Mouse (Mus musculus): ENCODE measurements around the gene Tfap4. TPM values are rescaled to one million over a fixed set of nuclear protein-coding genes. Genes with fewer than 3 reads are reported as not detected.

The Tfap4 gene
- polyA plus RNA-seq, 1 experiment from 2014 or later = 16.6 TPM

- H3K27ac ChIP-seq (replicated peaks; ENCODE audit: low read depth, low read length) = peak overlapping the region; percentile 95
- H3K4me2 ChIP-seq (ENCODE audit: low read depth, low read length) = peak overlapping the region; percentile 96
- peak overlapping the region; percentile 73 for H3K4me3 ChIP-seq (ENCODE audit: low read depth, low read length)
- WGBS = 15% methylated on average over 3 of the region's 3 CpGs
- H3K9me3 ChIP-seq (ENCODE audit: control insufficient read depth, low read length) = no peaks in the 10 kb centered on the region
- H3K36me3 ChIP-seq (ENCODE audit: control insufficient read depth, insufficient read depth, low read length) = peaks cover 6% of the 10 kb centered on the region; the same call in 1 of the 2 replicates
- no peaks in the 10 kb centered on the region for H3K27me3 ChIP-seq (replicated peaks; ENCODE audit: control insufficient read depth, insufficient read depth, low read length)
- ATAC-seq (ENCODE audit: low read depth) (no peak), DNase-seq (ENCODE audit: low spot score) (peak; percentile 59)
- H3K4me1 ChIP-seq (ENCODE audit: control insufficient read depth, insufficient read depth, low read length) = peaks cover 57% of the 10 kb centered on the region
- H3K9ac ChIP-seq (ENCODE audit: low read depth, low read length) = peak overlapping the region; percentile 90
These were observed 36.6 kb upstream of the Tfap4 start for GRCm38 (mm10) chr16:4596141-4596728.

GRCm38 (mm10) chr16:4595527-4595963 lies 35.9 kb upstream of the Tfap4 start:
- peak overlapping the region; percentile 90 for H3K9ac ChIP-seq (ENCODE audit: low read depth, low read length)
- peak overlapping the region; percentile 95 for H3K27ac ChIP-seq (replicated peaks; ENCODE audit: low read depth, low read length)
- DNase-seq (ENCODE audit: low spot score) (no peak), ATAC-seq (ENCODE audit: low read depth) (peak; percentile 12; the same call in 1 of the 2 replicates)
- H3K4me1 ChIP-seq (ENCODE audit: control insufficient read depth, insufficient read depth, low read length) = peaks cover 54% of the 10 kb centered on the region
- WGBS = 22% methylated on average over 1 of the region's 5 CpGs
- peak overlapping the region; percentile 96 for H3K4me2 ChIP-seq (ENCODE audit: low read depth, low read length)
- H3K36me3 ChIP-seq (ENCODE audit: control insufficient read depth, insufficient read depth, low read length) = peaks cover 11% of the 10 kb centered on the region
- peak overlapping the region; percentile 73 for H3K4me3 ChIP-seq (ENCODE audit: low read depth, low read length)
- H3K9me3 ChIP-seq (ENCODE audit: control insufficient read depth, low read length) = no peaks in the 10 kb centered on the region
- no peaks in the 10 kb centered on the region for H3K27me3 ChIP-seq (replicated peaks; ENCODE audit: control insufficient read depth, insufficient read depth, low read length)

GRCm38 (mm10) chr16:4594814-4595526 lies 35.3 kb upstream of the Tfap4 start:
- Histone ChIP-seq H3K4me2 (ENCODE audit: low read depth, low read length) (peak overlapping the region; percentile 96), H3K9ac (ENCODE audit: low read depth, low read length) (peak overlapping the region; percentile 90), H3K9me3 (ENCODE audit: control insufficient read depth, low read length) (no peaks in the 10 kb centered on the region), H3K4me1 (ENCODE audit: control insufficient read depth, insufficient read depth, low read length) (peaks cover 54% of the 10 kb centered on the region), H3K27me3 (replicated peaks; ENCODE audit: control insufficient read depth, insufficient read depth, low read length) (no peaks in the 10 kb centered on the region), H3K36me3 (ENCODE audit: control insufficient read depth, insufficient read depth, low read length) (peaks cover 14% of the 10 kb centered on the region), H3K27ac (replicated peaks; ENCODE audit: low read depth, low read length) (peak overlapping the region; percentile 95), H3K4me3 (ENCODE audit: low read depth, low read length) (peak overlapping the region; percentile 73)
- under 1% methylated on average over 19 of the region's 52 CpGs for WGBS
- ATAC-seq (ENCODE audit: low read depth) (peak; percentile 28), DNase-seq (ENCODE audit: low spot score) (peak; percentile 55)

- no peaks in the 10 kb centered on the region for H3K27me3 ChIP-seq (replicated peaks; ENCODE audit: control insufficient read depth, insufficient read depth, low read length)
- DNase-seq (ENCODE audit: low spot score) (peak; percentile 96), ATAC-seq (ENCODE audit: low read depth) (peak; percentile 89)
- peak within 1 kb of the TSS; percentile 95 for H3K27ac ChIP-seq (replicated peaks; ENCODE audit: low read depth, low read length)
- peaks cover 48% of the 10 kb centered on the region for H3K4me1 ChIP-seq (ENCODE audit: control insufficient read depth, insufficient read depth, low read length)
- 0% methylated on average over 14 of the region's 74 CpGs for WGBS
- peak within 1 kb of the TSS; percentile 90 for H3K9ac ChIP-seq (ENCODE audit: low read depth, low read length)
- peak within 1 kb of the TSS; percentile 73 for H3K4me3 ChIP-seq (ENCODE audit: low read depth, low read length)
- H3K9me3 ChIP-seq (ENCODE audit: control insufficient read depth, low read length) = no peaks in the 10 kb centered on the region
- peaks cover 14% of the 10 kb centered on the region for H3K36me3 ChIP-seq (ENCODE audit: control insufficient read depth, insufficient read depth, low read length)
- H3K4me2 ChIP-seq (ENCODE audit: low read depth, low read length) = peak within 1 kb of the TSS; percentile 96
These were observed 34.5 kb upstream of the Tfap4 start, which contains the start of gene Glis2 for GRCm38 (mm10) chr16:4593971-4594813. Glis2 (plus strand) TSS chr16:4594713.

GRCm38 (mm10) chr16:4592909-4593875 lies 33.5 kb upstream of the Tfap4 start:
- DNase-seq (ENCODE audit: low spot score) (peak; percentile 82), ATAC-seq (ENCODE audit: low read depth) (no peak)
- Histone ChIP-seq H3K9ac (ENCODE audit: low read depth, low read length) (peak overlapping the region; percentile 90), H3K27ac (replicated peaks; ENCODE audit: low read depth, low read length) (peak overlapping the region; percentile 95), H3K36me3 (ENCODE audit: control insufficient read depth, insufficient read depth, low read length) (peaks cover 14% of the 10 kb centered on the region), H3K4me1 (ENCODE audit: control insufficient read depth, insufficient read depth, low read length) (peaks cover 38% of the 10 kb centered on the region), H3K27me3 (replicated peaks; ENCODE audit: control insufficient read depth, insufficient read depth, low read length) (no peaks in the 10 kb centered on the region), H3K4me2 (ENCODE audit: low read depth, low read length) (peak overlapping the region; percentile 96), H3K4me3 (ENCODE audit: low read depth, low read length) (peak overlapping the region; percentile 73), H3K9me3 (ENCODE audit: control insufficient read depth, low read length) (no peaks in the 10 kb centered on the region)
- WGBS = 14% methylated on average over 32 of the region's 32 CpGs

- WGBS = 96% methylated on average over 9 of the region's 9 CpGs
- Histone ChIP-seq H3K4me1 (ENCODE audit: control insufficient read depth, insufficient read depth, low read length) (peaks cover 21% of the 10 kb centered on the region), H3K36me3 (ENCODE audit: control insufficient read depth, insufficient read depth, low read length) (peaks cover 14% of the 10 kb centered on the region), H3K27me3 (replicated peaks; ENCODE audit: control insufficient read depth, insufficient read depth, low read length) (no peaks in the 10 kb centered on the region), H3K27ac (replicated peaks; ENCODE audit: low read depth, low read length) (no peak overlapping the region), H3K4me2 (ENCODE audit: low read depth, low read length) (no peak overlapping the region), H3K9ac (ENCODE audit: low read depth, low read length) (no peak overlapping the region), H3K4me3 (ENCODE audit: low read depth, low read length) (no peak overlapping the region), H3K9me3 (ENCODE audit: control insufficient read depth, low read length) (no peaks in the 10 kb centered on the region)
- ATAC-seq (ENCODE audit: low read depth) (no peak), DNase-seq (ENCODE audit: low spot score) (no peak)
These were observed 30.6 kb upstream of the Tfap4 start for GRCm38 (mm10) chr16:4590236-4590635.

- H3K4me2 ChIP-seq (ENCODE audit: low read depth, low read length) = 0 out of 2 replicates have a peak overlapping the region, but pooled peaks have one; percentile 68
- H3K9ac ChIP-seq (ENCODE audit: low read depth, low read length) = peak overlapping the region; percentile 69
- 56% methylated on average over 5 of the region's 5 CpGs for WGBS
These were observed 28.0 kb upstream of the Tfap4 start for GRCm38 (mm10) chr16:4587516-4588210.

More at GRCm38 (mm10) chr16:4587516-4588210, 28.0 kb upstream of the Tfap4 start:
- no peak for ATAC-seq (ENCODE audit: low read depth)
- Histone ChIP-seq H3K9me3 (ENCODE audit: control insufficient read depth, low read length) (no peaks in the 10 kb centered on the region), H3K27ac (replicated peaks; ENCODE audit: low read depth, low read length) (peak overlapping the region; percentile 93), H3K27me3 (replicated peaks; ENCODE audit: control insufficient read depth, insufficient read depth, low read length) (no peaks in the 10 kb centered on the region), H3K36me3 (ENCODE audit: control insufficient read depth, insufficient read depth, low read length) (peaks cover 14% of the 10 kb centered on the region), H3K4me3 (ENCODE audit: low read depth, low read length) (no peak overlapping the region), H3K4me1 (ENCODE audit: control insufficient read depth, insufficient read depth, low read length) (peaks cover 14% of the 10 kb centered on the region)
- DNase-seq (ENCODE audit: low spot score) = no peak

Data from embryonic facial prominence, embryonic 14.5 days (tissue).